ENCODE assay signal across 18 mouse cellular contexts in genomic region chr14:76979569-76979968, GRCm38 (mm10).
"Had no signal": no experiment of that assay in that cellular context is flagged by ENCODE, and none has a peak within 500 bp of the region (broad histone marks: within the 10 kb centered on the region; RNA-seq: fewer than 3 reads in every experiment).

No protein-coding gene starts in this region.

- H3K4me1 ChIP-seq: liver, embryonic 15.5 days; midbrain, embryonic 15.5 days had no signal

- H3K4me3 ChIP-seq: layer of hippocampus, adult 2 months; liver, embryonic 15.5 days; midbrain, embryonic 10.5 days; midbrain, embryonic 15.5 days; neural tube, embryonic 13.5 days had no signal

- ATAC-seq: intestine, postnatal 0 days; lung, postnatal 0 days; midbrain, embryonic 15.5 days had no signal

- H3K9me3 ChIP-seq: liver, embryonic 15.5 days; midbrain, embryonic 10.5 days; midbrain, embryonic 15.5 days; neural tube, embryonic 13.5 days had no signal

- H3K27me3 ChIP-seq: liver, embryonic 15.5 days; midbrain, embryonic 15.5 days; neural tube, embryonic 13.5 days had no signal

- H3K36me3 ChIP-seq: liver, embryonic 15.5 days; midbrain, embryonic 10.5 days; midbrain, embryonic 15.5 days; neural tube, embryonic 13.5 days had no signal

- H3K4me2 ChIP-seq: liver, embryonic 11.5 days; liver, embryonic 15.5 days; midbrain, embryonic 15.5 days; neural tube, embryonic 13.5 days had no signal

- H3K9ac ChIP-seq: liver, embryonic 15.5 days; midbrain, embryonic 15.5 days; neural tube, embryonic 13.5 days had no signal

- DNase-seq: kidney, adult 8-10 months; kidney, postnatal 4 days; left cerebral cortex, postnatal 4 days; lung, adult 2 months; lung, postnatal 4 days; retina, postnatal 1 day; right cerebral cortex, postnatal 14 days; thymus, adult 18-20 months; thymus, postnatal 14 days had no signal

- H3K27ac ChIP-seq: kidney, postnatal 0 days; layer of hippocampus, adult 2 months; liver, embryonic 15.5 days; midbrain, embryonic 10.5 days; midbrain, embryonic 15.5 days; neural tube, embryonic 13.5 days had no signal
